In the genomic region with DNA sequence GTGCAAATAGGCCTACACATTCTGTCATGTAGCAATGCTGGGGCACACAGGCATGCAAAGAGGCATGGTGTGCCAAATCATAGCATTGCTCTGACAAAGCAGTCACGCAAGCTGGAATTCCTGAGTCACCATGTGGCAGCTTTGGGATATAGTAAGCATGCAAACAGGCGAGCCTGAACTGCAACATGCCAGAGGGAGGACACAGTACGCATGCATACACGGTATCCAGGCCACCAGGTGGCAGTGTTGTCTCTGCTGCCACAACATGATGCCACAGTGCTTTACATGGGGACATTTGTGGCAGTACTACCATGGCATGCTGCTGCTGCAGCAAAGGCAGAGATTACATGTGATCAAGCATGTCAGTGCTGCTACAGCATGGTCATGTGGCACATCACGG, we compare ENCODE assay signal across 9 mouse cellular contexts. TPM values are rescaled to one million over a fixed set of nuclear protein-coding genes. Genes with fewer than 3 reads are reported as not detected.
DNase-seq lines count a peak whose midpoint lies in the region; ATAC-seq and TF ChIP-seq lines count a peak whose summit lies in the region.
"Had no signal": no experiment of that assay in that cellular context is flagged by ENCODE, and none has a peak within 500 bp of the region (broad histone marks: within the 10 kb centered on the region; RNA-seq: fewer than 3 reads in every experiment).

No protein-coding gene starts in this region.

- H3K9me3 ChIP-seq in forebrain, embryonic 10.5 days, result no peaks in the 10 kb centered on the region
- H3K9me3 ChIP-seq in heart, embryonic 16.5 days (replicated peaks; ENCODE audit: control insufficient read depth, low read length), result no peaks in the 10 kb centered on the region
- H3K9me3 ChIP-seq in liver, embryonic 15.5 days (replicated peaks), result no peaks in the 10 kb centered on the region
- no peaks in the 10 kb centered on the region for H3K9me3 ChIP-seq in neural tube, embryonic 12.5 days
- H3K9me3 ChIP-seq: embryonic facial prominence, embryonic 15.5 days had no signal

- no peak overlapping the region for H3K4me3 ChIP-seq in bone marrow macrophage, adult 2 months (ENCODE audit: insufficient read depth, low read length)
- H3K4me3 ChIP-seq in forebrain, embryonic 10.5 days, result no peak overlapping the region
- H3K4me3 ChIP-seq in heart, embryonic 16.5 days (ENCODE audit: low read length), result no peak overlapping the region
- no peak overlapping the region for H3K4me3 ChIP-seq in liver, embryonic 15.5 days (replicated peaks)
- no peak overlapping the region for H3K4me3 ChIP-seq in neural tube, embryonic 12.5 days
- H3K4me3 ChIP-seq: embryonic facial prominence, embryonic 15.5 days had no signal

- H3K36me3 ChIP-seq in forebrain, embryonic 10.5 days (replicated peaks), result no peaks in the 10 kb centered on the region
- no peaks in the 10 kb centered on the region for H3K36me3 ChIP-seq in heart, embryonic 16.5 days (ENCODE audit: control insufficient read depth, insufficient read depth)
- H3K36me3 ChIP-seq in liver, embryonic 15.5 days (replicated peaks), result no peaks in the 10 kb centered on the region
- H3K36me3 ChIP-seq in neural tube, embryonic 12.5 days, result no peaks in the 10 kb centered on the region
- H3K36me3 ChIP-seq: embryonic facial prominence, embryonic 15.5 days had no signal

- peak; percentile 69 for TF ChIP-seq CTCF in bone marrow macrophage, adult 2 months (IDR thresholded peaks at IDR 0.05; ENCODE audit: low read depth, low read length)

- no peak for TF ChIP-seq POLR2A in bone marrow macrophage, adult 2 months (IDR thresholded peaks at IDR 0.05; ENCODE audit: borderline replicate concordance, low read depth, low read length)

- 36% methylated on average over 5 of the region's 5 CpGs for WGBS in forebrain, embryonic 10.5 days
- 20% methylated on average over 5 of the region's 5 CpGs for WGBS in heart, embryonic 16.5 days
- WGBS in liver, embryonic 15.5 days (ENCODE audit: insufficient replicate concordance), result 23% methylated on average over 5 of the region's 5 CpGs
- 41% methylated on average over 5 of the region's 5 CpGs for WGBS in neural tube, embryonic 12.5 days

- no peak overlapping the region for H3K27ac ChIP-seq in bone marrow macrophage, adult 2 months (ENCODE audit: insufficient read depth, low read depth, low read length)
- H3K27ac ChIP-seq in forebrain, embryonic 10.5 days, result no peak overlapping the region
- H3K27ac ChIP-seq in heart, embryonic 16.5 days (ENCODE audit: low read length), result no peak overlapping the region
- no peak overlapping the region for H3K27ac ChIP-seq in liver, embryonic 15.5 days (replicated peaks)
- H3K27ac ChIP-seq in neural tube, embryonic 12.5 days, result no peak overlapping the region
- H3K27ac ChIP-seq: embryonic facial prominence, embryonic 15.5 days had no signal

- no peak overlapping the region for H3K9ac ChIP-seq in heart, embryonic 16.5 days (ENCODE audit: low read length)
- no peak overlapping the region for H3K9ac ChIP-seq in liver, embryonic 15.5 days
- H3K9ac ChIP-seq in neural tube, embryonic 12.5 days, result no peak overlapping the region
- H3K9ac ChIP-seq: embryonic facial prominence, embryonic 15.5 days had no signal

- H3K27me3 ChIP-seq in forebrain, embryonic 10.5 days (ENCODE audit: poor library complexity, severe bottlenecking), result no peaks in the 10 kb centered on the region
- H3K27me3 ChIP-seq in heart, embryonic 16.5 days (ENCODE audit: control insufficient read depth, insufficient read depth, low read length), result no peaks in the 10 kb centered on the region
- no peaks in the 10 kb centered on the region for H3K27me3 ChIP-seq in liver, embryonic 15.5 days
- H3K27me3 ChIP-seq in neural tube, embryonic 12.5 days (replicated peaks), result no peaks in the 10 kb centered on the region
- H3K27me3 ChIP-seq: embryonic facial prominence, embryonic 15.5 days had no signal

- no peak overlapping the region for H3K4me2 ChIP-seq in heart, embryonic 16.5 days (ENCODE audit: low read depth, low read length)
- H3K4me2 ChIP-seq in liver, embryonic 15.5 days, result no peak overlapping the region
- no peak overlapping the region for H3K4me2 ChIP-seq in neural tube, embryonic 12.5 days (replicated peaks)
- H3K4me2 ChIP-seq: embryonic facial prominence, embryonic 15.5 days had no signal

- ATAC-seq in heart, embryonic 16.5 days (replicated peaks; ENCODE audit: extremely low read depth, insufficient read depth, low FRiP score), result peak; percentile 54; the same call in 1 of the 2 replicates
- peak; percentile 49; the same call in 1 of the 2 replicates for ATAC-seq in liver, embryonic 15.5 days (ENCODE audit: insufficient read depth)
- ATAC-seq in neural tube, embryonic 12.5 days (ENCODE audit: low FRiP score, low read depth), result peak; percentile 67

- H3K4me1 ChIP-seq in bone marrow macrophage, adult 2 months (ENCODE audit: control insufficient read depth, insufficient read depth, low read length), result no peaks in the 10 kb centered on the region
- H3K4me1 ChIP-seq in forebrain, embryonic 10.5 days, result no peaks in the 10 kb centered on the region
- H3K4me1 ChIP-seq in heart, embryonic 16.5 days (ENCODE audit: control insufficient read depth, insufficient read depth, low read length), result no peaks in the 10 kb centered on the region
- 0 out of 2 replicates have a peak, but pooled peaks cover 4% of the 10 kb centered on the region for H3K4me1 ChIP-seq in liver, embryonic 15.5 days (replicated peaks)
- H3K4me1 ChIP-seq in neural tube, embryonic 12.5 days, result no peaks in the 10 kb centered on the region

- DNase-seq in CD4-positive, CD25-positive, alpha-beta regulatory T cell, adult 2 months (ENCODE audit: low read depth, low spot score), result peak; percentile 89
- peak; percentile 75 for DNase-seq in forebrain, embryonic 10.5 days (ENCODE audit: extremely low spot score, low spot score)
- peak; percentile 85 for DNase-seq in kidney, postnatal 14 days
- DNase-seq in telencephalon, adult 2 months (ENCODE audit: low read depth, low spot score), result peak; percentile 52

RNA-seq across cellular contexts. Expression of a gene that starts 26.8 kb away (rescaled TPM):
- 58.7 and 59.2 TPM in 2 replicates for polyA plus RNA-seq in bone marrow macrophage, adult 2 months (2012; ENCODE audit: insufficient read depth, insufficient read length, missing spikeins)
- polyA plus RNA-seq in forebrain, embryonic 10.5 days (2016; fragmentation: Nextera tagmentation; extraction: Ambion mirVana), result 42.0 and 52.5 TPM in 2 replicates
- 57.9 and 58.8 TPM in 2 replicates for polyA plus RNA-seq in heart, embryonic 16.5 days (2015; fragmentation: Nextera tagmentation; extraction: Ambion mirVana)
- polyA plus RNA-seq in liver, embryonic 15.5 days (2015; fragmentation: Nextera tagmentation; extraction: Ambion mirVana), result 13.6 and 14.8 TPM in 2 replicates
- polyA plus RNA-seq in neural tube, embryonic 12.5 days (2016; fragmentation: Nextera tagmentation; extraction: Ambion mirVana), result 39.8 and 42.6 TPM in 2 replicates
